Mouse (Mus musculus): Measurements from ENCODE around the gene Rxra. TPM values are rescaled to one million over a fixed set of nuclear protein-coding genes. Genes with fewer than 3 reads are reported as not detected.

Rxra gene
- polyA plus RNA-seq (2015; fragmentation: Nextera tagmentation; extraction: Ambion mirVana) = 4.0 and 4.4 TPM in 2 replicates

DNA sequence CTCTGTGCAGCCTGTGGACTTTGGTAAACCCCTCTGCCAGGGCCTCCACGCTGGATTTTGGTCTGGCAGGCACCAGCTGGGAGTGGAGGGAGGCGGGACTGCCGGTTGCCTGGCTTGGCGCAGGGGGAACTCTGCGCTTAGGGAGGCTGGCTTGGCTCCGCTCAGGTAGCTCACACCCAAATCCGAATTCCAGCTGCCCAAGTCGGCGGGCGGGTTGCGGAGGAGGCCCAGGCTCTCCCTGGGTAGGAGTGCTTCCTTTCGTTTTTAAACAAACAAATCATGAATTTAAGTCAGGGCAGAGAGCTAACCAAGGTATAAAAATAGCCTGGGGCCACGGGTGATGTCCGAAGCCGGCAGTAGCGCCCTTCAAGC is at the start of gene Rxra:
Gene Rxra (plus strand): TSS at position 335 of the 372 bp plus-strand sequence.
- Histone ChIP-seq H3K4me1 (replicated peaks) (peaks cover 49% of the 10 kb centered on the region), H3K9me3 (no peaks in the 10 kb centered on the region), H3K27me3 (peaks cover 18% of the 10 kb centered on the region; the same call in 1 of the 2 replicates), H3K27ac (peak within 1 kb of the TSS; percentile 88), H3K4me3 (replicated peaks) (peak within 1 kb of the TSS; percentile 70), H3K4me2 (replicated peaks) (peak within 1 kb of the TSS; percentile 92), H3K36me3 (no peaks in the 10 kb centered on the region), H3K9ac (replicated peaks) (peak within 1 kb of the TSS; percentile 86)
- peak; percentile 7; the same call in 1 of the 2 replicates for ATAC-seq
- WGBS = 2% methylated on average over 16 of the region's 16 CpGs

DNA sequence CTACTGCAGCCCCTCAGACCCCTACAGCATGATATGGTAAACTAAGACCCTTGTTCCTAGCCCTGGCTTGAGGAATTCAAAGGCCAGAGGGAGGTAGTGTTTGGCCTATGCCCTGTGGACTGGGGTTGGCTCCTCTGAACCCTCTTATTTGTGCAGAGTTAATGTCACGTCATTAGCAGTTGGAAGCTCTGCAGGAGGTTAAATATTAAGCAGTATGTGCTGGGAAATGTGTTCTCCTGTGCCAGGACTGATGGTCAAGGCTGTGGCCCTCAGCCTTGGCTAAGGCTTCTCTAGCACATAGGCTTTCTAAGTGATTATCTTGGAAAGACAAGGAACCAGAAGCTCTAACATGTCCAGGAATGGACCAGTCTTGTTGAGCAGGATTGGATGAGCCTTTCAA is 49.6 kb upstream of the Rxra start:
- Histone ChIP-seq H3K36me3 (no peaks in the 10 kb centered on the region), H3K4me3 (replicated peaks) (no peak overlapping the region), H3K4me1 (replicated peaks) (no peaks in the 10 kb centered on the region), H3K9ac (replicated peaks) (no peak overlapping the region), H3K27ac (no peak overlapping the region), H3K4me2 (replicated peaks) (no peak overlapping the region), H3K9me3 (no peaks in the 10 kb centered on the region), H3K27me3 (no peaks in the 10 kb centered on the region)
- no peak for ATAC-seq
- WGBS = 65% methylated on average over 1 of the region's 1 CpGs

DNA sequence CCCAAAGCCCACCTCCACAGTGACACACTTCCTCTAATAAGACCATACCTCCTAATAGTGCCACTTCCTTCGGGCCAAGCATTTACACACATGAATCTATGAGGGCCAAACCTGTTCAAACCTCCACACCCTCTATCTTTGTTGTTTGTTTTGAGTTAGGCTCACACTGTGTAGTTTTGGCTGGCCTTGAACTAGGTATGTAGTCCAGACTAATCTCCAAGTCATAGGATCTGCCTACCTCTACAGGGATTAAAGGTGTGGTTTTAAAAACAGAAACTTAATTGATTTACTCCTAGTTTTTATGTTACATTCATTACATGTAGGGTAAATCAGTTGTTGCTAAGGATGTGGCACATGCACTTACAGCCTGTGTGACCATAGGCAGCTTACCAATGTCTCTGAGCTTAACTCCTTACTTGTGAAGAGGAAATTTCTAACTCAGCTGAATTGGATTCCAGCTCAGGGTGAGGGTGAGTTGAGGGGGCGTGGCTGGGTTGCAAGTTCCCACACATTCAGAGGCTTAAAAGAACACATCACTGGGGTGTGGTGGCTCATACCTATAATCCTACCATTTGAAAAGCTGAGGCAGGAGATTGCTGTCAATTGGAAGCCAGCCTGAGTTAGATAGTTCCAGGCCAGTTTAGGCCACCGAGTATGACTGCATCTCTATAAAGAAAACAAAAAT is 45.5 kb upstream of the Rxra start:
- no peak overlapping the region for H3K4me3 ChIP-seq (replicated peaks)
- H3K4me2 ChIP-seq (replicated peaks) = no peak overlapping the region
- H3K27ac ChIP-seq = no peak overlapping the region
- H3K36me3 ChIP-seq = no peaks in the 10 kb centered on the region
- WGBS = 82% methylated on average over 3 of the region's 3 CpGs
- no peaks in the 10 kb centered on the region for H3K27me3 ChIP-seq
- ATAC-seq = no peak
- H3K4me1 ChIP-seq (replicated peaks) = peaks cover 3% of the 10 kb centered on the region; the same call in 1 of the 2 replicates
- no peak overlapping the region for H3K9ac ChIP-seq (replicated peaks)
- no peaks in the 10 kb centered on the region for H3K9me3 ChIP-seq

DNA sequence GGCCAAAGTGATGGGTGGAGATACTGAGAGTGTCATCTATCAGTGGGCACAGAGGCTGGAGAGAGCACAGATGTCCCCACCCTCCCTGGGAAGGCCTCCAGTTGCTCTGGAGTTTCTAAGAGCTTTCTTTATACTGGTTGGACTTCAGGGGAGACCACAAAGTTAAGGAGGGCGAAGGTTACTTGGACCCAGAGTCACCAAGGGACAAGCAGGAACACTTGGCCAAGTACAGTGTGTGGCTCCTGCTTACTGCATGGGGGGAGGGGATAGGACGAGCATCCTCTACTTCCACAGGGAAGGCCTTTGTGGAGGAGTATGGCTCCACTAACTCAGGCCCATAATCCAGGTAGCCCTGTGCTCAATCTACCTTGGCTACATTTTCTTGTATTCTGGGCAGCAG is 42.8 kb upstream of the Rxra start:
- H3K4me2 ChIP-seq (replicated peaks) = no peak overlapping the region
- H3K27ac ChIP-seq = no peak overlapping the region
- H3K36me3 ChIP-seq = no peaks in the 10 kb centered on the region
- no peak for ATAC-seq
- WGBS = 85% methylated on average over 2 of the region's 2 CpGs
- H3K4me3 ChIP-seq (replicated peaks) = no peak overlapping the region
- H3K4me1 ChIP-seq (replicated peaks) = peaks cover 5% of the 10 kb centered on the region; the same call in 1 of the 2 replicates
- no peak overlapping the region for H3K9ac ChIP-seq (replicated peaks)
- no peaks in the 10 kb centered on the region for H3K9me3 ChIP-seq
- H3K27me3 ChIP-seq = no peaks in the 10 kb centered on the region

DNA sequence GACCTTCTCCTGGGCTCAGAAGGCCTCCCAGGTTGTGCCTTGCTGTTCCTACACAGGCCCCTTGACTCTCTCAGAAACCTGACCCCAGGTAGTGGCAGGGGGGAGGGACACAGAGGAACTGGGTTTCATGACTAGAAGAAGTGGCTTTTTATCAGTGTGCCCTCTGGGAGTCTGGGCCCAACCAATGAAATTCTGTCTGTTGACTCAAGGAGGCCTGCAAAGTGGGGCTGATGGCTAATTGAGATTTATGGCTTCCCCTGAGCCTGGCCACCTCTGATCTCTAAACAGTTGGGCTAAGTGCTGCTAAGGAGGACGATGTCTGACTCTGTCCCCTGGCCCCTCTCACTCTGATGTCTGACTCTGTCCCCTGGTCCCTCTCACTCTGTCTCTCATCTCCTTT is 42.2 kb upstream of the Rxra start:
- no peak overlapping the region for H3K27ac ChIP-seq

DNA sequence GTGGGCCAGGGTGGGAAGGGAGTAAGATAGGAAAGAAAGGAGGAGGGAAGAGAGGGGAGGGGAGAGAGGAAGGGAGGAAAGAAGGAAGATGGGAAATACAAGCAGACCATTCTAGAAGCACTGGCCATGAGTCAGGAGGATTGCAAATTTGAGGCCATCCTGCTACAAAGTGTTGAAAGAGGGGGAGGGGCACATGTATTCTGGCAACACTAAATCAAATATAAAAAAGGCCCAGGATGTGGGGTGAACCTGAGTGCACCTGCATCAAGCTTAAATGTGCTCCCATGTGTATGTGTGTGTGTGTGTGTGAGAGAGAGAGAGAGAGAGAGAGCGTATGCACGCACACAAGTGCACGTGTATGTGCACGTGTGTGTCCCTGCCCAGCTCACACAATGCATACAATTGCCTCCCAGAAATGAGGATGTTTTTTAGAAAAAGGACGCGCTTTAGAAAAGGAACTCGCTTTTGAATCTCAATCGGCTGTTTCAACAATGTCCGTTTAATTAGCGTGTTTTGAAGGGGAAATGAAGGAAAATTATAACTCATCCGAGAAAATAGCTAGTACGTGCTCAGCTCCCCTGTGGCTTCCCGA is 41.0 kb upstream of the Rxra start:
- Histone ChIP-seq H3K4me1 (replicated peaks) (peaks cover 5% of the 10 kb centered on the region; the same call in 1 of the 2 replicates), H3K27ac (no peak overlapping the region), H3K9me3 (no peaks in the 10 kb centered on the region), H3K4me3 (replicated peaks) (no peak overlapping the region), H3K9ac (replicated peaks) (no peak overlapping the region), H3K4me2 (replicated peaks) (no peak overlapping the region), H3K27me3 (no peaks in the 10 kb centered on the region), H3K36me3 (no peaks in the 10 kb centered on the region)
- no peak for ATAC-seq
- WGBS = 76% methylated on average over 13 of the region's 13 CpGs

More for the DNA sequence above, 42.2 kb upstream of the Rxra start:
- Histone ChIP-seq H3K27me3 (no peaks in the 10 kb centered on the region), H3K4me3 (replicated peaks) (no peak overlapping the region), H3K4me2 (replicated peaks) (no peak overlapping the region), H3K36me3 (no peaks in the 10 kb centered on the region), H3K4me1 (replicated peaks) (peaks cover 5% of the 10 kb centered on the region; the same call in 1 of the 2 replicates), H3K9ac (replicated peaks) (no peak overlapping the region), H3K9me3 (no peaks in the 10 kb centered on the region)
- ATAC-seq = no peak
- WGBS = 54% methylated on average over 1 of the region's 1 CpGs

DNA sequence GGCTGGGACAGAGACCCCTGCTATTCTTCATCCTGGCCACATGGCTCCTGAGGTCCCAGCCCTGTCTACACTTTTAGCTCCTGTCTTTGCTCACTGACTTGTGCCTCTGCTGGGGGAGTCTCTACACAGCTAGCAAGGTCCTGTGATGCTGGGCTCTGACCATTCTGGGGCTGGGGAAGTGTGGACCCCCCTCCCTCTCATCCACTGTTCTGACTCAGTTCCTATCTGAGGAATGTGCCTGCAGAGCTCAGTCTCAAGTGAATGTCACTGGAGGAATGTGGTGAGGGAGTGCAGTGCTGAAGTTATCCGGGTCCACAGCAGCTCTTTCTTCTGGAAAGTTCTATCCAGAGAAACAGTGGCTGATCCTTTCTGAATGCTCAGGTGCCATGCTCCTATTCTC is 39.4 kb upstream of the Rxra start:
- no peaks in the 10 kb centered on the region for H3K36me3 ChIP-seq
- H3K27me3 ChIP-seq = no peaks in the 10 kb centered on the region
- H3K4me2 ChIP-seq (replicated peaks) = no peak overlapping the region
- no peak overlapping the region for H3K27ac ChIP-seq
- H3K9me3 ChIP-seq = no peaks in the 10 kb centered on the region
- WGBS = 67% methylated on average over 1 of the region's 1 CpGs
- ATAC-seq = no peak
- no peak overlapping the region for H3K9ac ChIP-seq (replicated peaks)
- no peak overlapping the region for H3K4me3 ChIP-seq (replicated peaks)
- peaks cover 16% of the 10 kb centered on the region for H3K4me1 ChIP-seq (replicated peaks)

DNA sequence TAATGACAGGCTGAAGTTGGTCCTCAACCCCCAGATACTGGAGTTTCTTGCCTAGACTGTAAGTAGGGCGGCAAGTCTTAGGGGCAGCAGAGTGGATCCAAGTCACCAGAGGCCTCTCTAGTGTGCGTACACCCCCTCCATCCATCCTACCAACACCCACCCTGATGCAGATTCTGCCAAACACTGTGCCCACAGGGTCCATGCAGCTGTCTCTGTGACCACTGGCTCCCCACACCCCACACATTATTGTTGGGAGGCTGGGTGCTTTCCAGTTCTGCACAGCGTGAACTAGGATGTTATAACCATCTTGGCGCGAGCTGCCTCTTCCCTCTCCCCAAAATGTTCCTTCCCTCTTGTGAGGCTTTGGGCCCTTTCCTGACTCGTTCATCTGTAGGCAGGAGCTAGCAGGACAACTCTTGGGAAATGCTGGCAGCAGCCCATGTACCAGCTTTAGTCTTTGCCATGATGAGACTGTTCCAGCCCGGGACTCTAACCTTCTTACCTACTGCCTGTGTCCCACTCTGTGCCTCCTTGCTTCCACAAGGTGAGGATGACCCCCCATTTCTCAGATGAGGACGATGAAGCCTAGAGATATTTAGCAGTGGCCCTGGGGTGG is 38.9 kb upstream of the Rxra start:
- ATAC-seq = no peak
- Histone ChIP-seq H3K27me3 (no peaks in the 10 kb centered on the region), H3K4me3 (replicated peaks) (no peak overlapping the region), H3K9ac (replicated peaks) (no peak overlapping the region), H3K4me1 (replicated peaks) (peaks cover 16% of the 10 kb centered on the region), H3K9me3 (no peaks in the 10 kb centered on the region), H3K27ac (no peak overlapping the region), H3K36me3 (no peaks in the 10 kb centered on the region), H3K4me2 (replicated peaks) (no peak overlapping the region)
- WGBS = 90% methylated on average over 8 of the region's 8 CpGs

DNA sequence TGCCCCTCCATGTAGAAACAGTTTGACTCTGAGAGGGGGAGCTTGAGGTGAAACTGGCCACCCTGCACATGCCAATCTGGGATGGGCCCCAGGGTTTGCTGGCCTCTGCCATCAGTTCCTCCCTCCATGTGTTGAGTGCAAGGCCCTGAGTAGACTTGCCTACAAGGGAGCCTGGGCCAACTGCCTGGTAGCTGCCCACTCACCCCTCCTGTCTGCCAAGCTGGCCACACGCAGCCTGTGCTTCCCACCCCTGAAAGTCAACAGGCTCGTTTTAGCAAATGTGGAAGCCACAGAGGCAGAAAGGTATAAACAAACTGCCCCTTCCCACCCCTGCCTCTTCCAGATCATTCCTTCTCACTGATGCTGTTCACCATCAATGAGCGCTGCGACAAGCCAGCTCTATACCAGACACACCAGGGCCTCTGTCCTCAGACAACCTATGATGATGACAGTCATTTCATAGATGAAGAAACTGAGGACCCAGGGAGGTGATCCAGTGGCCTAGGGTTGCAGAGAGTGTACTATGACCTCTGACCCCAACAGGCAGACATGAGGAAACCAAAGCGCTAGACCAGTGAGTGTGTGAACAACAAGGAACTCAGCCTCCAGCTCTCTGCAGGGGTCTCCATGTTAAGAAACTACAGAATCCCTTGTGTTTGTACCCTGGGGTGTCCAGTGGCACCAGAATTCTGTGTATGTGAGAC is 36.5 kb upstream of the Rxra start:
- ATAC-seq = no peak
- H3K9ac ChIP-seq (replicated peaks) = no peak overlapping the region
- H3K9me3 ChIP-seq = no peaks in the 10 kb centered on the region
- no peaks in the 10 kb centered on the region for H3K36me3 ChIP-seq
- H3K27ac ChIP-seq = no peak overlapping the region
- no peak overlapping the region for H3K4me2 ChIP-seq (replicated peaks)
- 0 out of 2 replicates have a peak, but pooled peaks cover 5% of the 10 kb centered on the region for H3K27me3 ChIP-seq
- WGBS = 89% methylated on average over 5 of the region's 5 CpGs
- peaks cover 20% of the 10 kb centered on the region for H3K4me1 ChIP-seq (replicated peaks)
- no peak overlapping the region for H3K4me3 ChIP-seq (replicated peaks)

DNA sequence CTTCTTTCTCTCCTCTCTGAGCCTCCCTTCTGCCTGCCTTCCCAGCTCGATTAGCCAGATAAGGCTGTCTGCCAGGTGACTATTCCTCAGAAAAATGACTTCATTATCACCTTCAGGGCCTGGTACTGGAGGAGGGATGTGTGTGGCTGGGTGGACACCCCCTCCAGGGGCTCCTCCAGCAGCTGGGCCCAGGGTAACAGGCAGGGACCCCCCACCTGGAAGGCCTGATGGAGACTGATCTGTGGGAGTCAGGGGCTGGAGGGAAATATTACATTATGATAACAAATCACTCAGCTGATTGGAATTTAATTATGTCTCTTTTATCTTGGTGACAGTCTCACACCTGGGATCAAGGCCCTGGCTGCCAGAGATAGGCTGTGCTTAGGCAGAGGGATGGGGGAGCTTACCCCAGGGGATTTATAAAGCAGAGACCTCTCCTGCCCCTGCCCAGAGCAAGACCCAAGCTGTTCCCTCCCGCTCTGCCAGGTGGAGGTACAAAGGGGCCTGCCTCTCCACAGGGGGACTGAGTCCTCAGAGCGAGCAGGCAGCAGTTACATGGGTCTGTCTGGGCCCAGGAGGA is 35.2 kb upstream of the Rxra start:
- H3K27ac ChIP-seq = peak overlapping the region; percentile 40
- peak; percentile 27; the same call in 1 of the 2 replicates for ATAC-seq
- 0 out of 2 replicates have a peak, but pooled peaks cover 5% of the 10 kb centered on the region for H3K27me3 ChIP-seq
- 33% methylated on average over 3 of the region's 3 CpGs for WGBS
- peaks cover 17% of the 10 kb centered on the region for H3K4me1 ChIP-seq (replicated peaks)
- no peak overlapping the region for H3K9ac ChIP-seq (replicated peaks)
- no peaks in the 10 kb centered on the region for H3K36me3 ChIP-seq
- no peaks in the 10 kb centered on the region for H3K9me3 ChIP-seq
- no peak overlapping the region for H3K4me3 ChIP-seq (replicated peaks)
- H3K4me2 ChIP-seq (replicated peaks) = no peak overlapping the region

DNA sequence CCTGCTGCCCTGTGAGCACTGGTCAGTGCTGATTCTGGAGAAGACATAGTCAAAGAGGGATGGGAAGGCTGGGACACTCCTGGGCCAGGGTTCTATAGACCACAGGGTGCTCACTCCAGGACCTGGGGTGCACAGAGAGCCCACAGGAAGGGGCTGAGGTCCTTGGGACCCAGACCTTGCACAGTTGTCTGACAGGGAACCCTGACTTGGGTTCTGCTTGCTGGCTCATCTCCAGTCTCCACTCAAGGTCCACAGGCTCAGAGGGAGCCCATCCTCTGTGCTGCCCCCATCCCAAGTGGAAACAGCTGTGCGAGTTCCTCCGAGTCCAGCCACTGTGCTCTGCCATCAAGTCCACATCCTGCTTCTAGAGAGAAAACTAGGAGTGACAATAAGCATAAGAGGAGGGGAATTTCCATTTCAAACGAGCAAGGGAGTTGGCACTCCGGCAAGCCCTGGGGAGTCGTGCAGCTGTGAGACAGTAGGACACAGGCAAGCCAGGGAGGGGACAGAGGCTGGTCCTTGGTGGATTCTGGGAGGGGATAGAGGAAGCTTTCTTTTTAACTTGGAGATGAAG is 31.6 kb upstream of the Rxra start:
- peaks cover 17% of the 10 kb centered on the region for H3K4me1 ChIP-seq (replicated peaks)
- H3K9ac ChIP-seq (replicated peaks) = no peak overlapping the region
- H3K27me3 ChIP-seq = 0 out of 2 replicates have a peak, but pooled peaks cover 5% of the 10 kb centered on the region
- H3K36me3 ChIP-seq = no peaks in the 10 kb centered on the region
- H3K27ac ChIP-seq = no peak overlapping the region
- ATAC-seq = no peak
- H3K9me3 ChIP-seq = no peaks in the 10 kb centered on the region
- H3K4me3 ChIP-seq (replicated peaks) = no peak overlapping the region
- no peak overlapping the region for H3K4me2 ChIP-seq (replicated peaks)
- 40% methylated on average over 5 of the region's 5 CpGs for WGBS
